Mouse (Mus musculus) heart, embryonic 13.5 days (tissue): ENCODE data around the gene A930004D18Rik. TPM values are rescaled to one million over a fixed set of nuclear protein-coding genes. Genes with fewer than 3 reads are reported as not detected.

Experiments used
- ATAC-seq: fragments of 200-750 bp; cut with Nextera tagmentation; 2 replicates; pipeline ENCODE4 v1.8.0; 2017; ENCODE audit warnings: moderate TSS enrichment; ENCODE audit not compliant: insufficient number of reproducible peaks, low FRiP score, low TSS enrichment; ENCODE audit errors: extremely low read depth
- H3K27ac ChIP-seq: fragments of 300-500 bp; sonication (generic); replicated peaks from 2 replicates; pipeline ENCODE4 v1.5.1; 2015; ENCODE audit warnings: moderate library complexity, mild to moderate bottlenecking, inconsistent platforms
- H3K27me3 ChIP-seq: fragments of 300-500 bp; sonication (generic); replicated peaks from 2 replicates; pipeline ENCODE4 v1.6.1; 2015; ENCODE audit warnings: mild to moderate bottlenecking, inconsistent platforms
- H3K36me3 ChIP-seq: fragments of 300-500 bp; sonication (generic); 2 replicates; pipeline ENCODE4 v1.6.1; 2015; ENCODE audit warnings: mild to moderate bottlenecking, inconsistent platforms
- H3K4me1 ChIP-seq: fragments of 300-500 bp; sonication (generic); 2 replicates; pipeline ENCODE4 v1.6.1; 2015; ENCODE audit warnings: inconsistent platforms
- H3K4me2 ChIP-seq: fragments of 300-500 bp; sonication (generic); 2 replicates; pipeline ENCODE4 v1.6.1; 2015; ENCODE audit warnings: inconsistent platforms, mild to moderate bottlenecking, moderate library complexity
- H3K4me3 ChIP-seq: fragments of 300-500 bp; sonication (generic); 2 replicates; pipeline ENCODE4 v1.5.1; 2015; ENCODE audit warnings: moderate library complexity, mild to moderate bottlenecking, inconsistent platforms
- H3K9ac ChIP-seq: fragments of 300-500 bp; sonication (generic); 2 replicates; pipeline ENCODE4 v1.6.1; 2015; ENCODE audit warnings: inconsistent platforms, mild to moderate bottlenecking, moderate library complexity
- H3K9me3 ChIP-seq: fragments of 300-500 bp; sonication (generic); 2 replicates; pipeline ENCODE4 v1.6.1; 2016; ENCODE audit warnings: inconsistent platforms
- WGBS: fragments of 180-500 bp; shearing (Covaris S2); methylation state at CpG from one replicate; pipeline ENCODE4 v1.1.7; 2015; ENCODE audit warnings: mixed read lengths; 5-methylcytosine and 5-hydroxymethylcytosine counted together
- polyA plus RNA-seq: library from polyadenylated mRNA; unstranded; fragments of >200 nt; fragmentation: Nextera tagmentation; extraction: Ambion mirVana; gene quantifications from 2 replicates; pipeline ENCODE4 v1.2.1, GENCODE M21; 2015

A930004D18Rik gene
- polyA plus RNA-seq, 1 experiment from 2014 or later, result 12.0 TPM

DNA sequence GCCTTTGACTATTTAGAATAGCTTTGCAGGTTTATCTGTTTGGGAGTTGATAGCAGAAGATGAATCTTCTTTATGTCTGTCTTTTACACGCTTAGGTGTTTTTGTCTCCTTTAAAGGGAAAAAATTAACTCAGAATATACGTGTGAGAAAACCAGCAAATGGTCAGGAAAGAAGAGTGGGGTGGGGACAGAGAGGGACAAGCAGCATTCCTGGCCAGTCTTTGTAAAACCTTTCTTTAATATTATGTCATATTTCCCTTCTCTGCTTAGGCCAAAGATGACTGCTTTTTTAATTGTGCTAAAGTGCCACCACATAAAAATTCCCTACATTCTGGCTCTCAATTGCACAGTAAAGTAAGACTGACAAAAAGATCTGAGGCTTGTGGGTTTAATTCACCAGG, 21.5 kb upstream of the A930004D18Rik start:
- Histone ChIP-seq H3K27me3 (no peaks in the 10 kb centered on the region), H3K4me2 (peak overlapping the region; percentile 82), H3K4me1 (peaks cover 25% of the 10 kb centered on the region), H3K27ac (peak overlapping the region; percentile 100), H3K36me3 (no peaks in the 10 kb centered on the region), H3K9me3 (no peaks in the 10 kb centered on the region), H3K4me3 (peak overlapping the region; percentile 71; the same call in 1 of the 2 replicates), H3K9ac (peak overlapping the region; percentile 93)
- ATAC-seq, result no peak
- 16% methylated on average over 2 of the region's 2 CpGs for WGBS

DNA sequence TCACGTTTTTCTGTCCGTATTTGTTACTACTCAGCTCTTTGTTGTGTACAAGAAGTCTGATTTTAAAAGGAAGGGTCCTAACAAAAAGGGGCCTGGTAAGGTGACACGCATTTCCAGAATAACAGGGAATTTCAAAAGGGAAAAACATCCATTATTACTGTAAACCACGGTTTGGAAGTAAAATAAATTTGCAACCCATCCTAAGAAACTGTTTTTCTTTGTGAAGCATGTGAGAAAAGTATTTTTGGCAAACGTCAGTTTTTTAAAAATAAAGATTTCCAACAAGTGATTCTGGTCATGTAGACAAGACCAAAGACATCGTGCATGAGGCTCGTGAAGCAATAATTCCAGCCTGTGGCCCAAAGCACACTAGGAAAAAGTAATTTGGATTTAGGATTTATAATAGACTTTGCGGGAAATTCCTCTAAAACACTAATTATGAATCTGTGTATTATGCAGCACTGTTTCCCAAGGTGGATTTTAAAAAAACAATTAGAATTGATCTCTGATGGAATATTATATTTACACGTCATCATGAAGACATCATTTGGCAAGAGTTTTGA, 20.7 kb upstream of the A930004D18Rik start:
- no peaks in the 10 kb centered on the region for H3K36me3 ChIP-seq
- H3K9me3 ChIP-seq, result no peaks in the 10 kb centered on the region
- peaks cover 33% of the 10 kb centered on the region for H3K4me1 ChIP-seq
- H3K27me3 ChIP-seq, result no peaks in the 10 kb centered on the region
- WGBS, result 20% methylated on average over 9 of the region's 9 CpGs
- H3K27ac ChIP-seq, result peak overlapping the region; percentile 100
- ATAC-seq, result no peak
- peak overlapping the region; percentile 82 for H3K4me2 ChIP-seq
- H3K9ac ChIP-seq, result peak overlapping the region; percentile 93
- peak overlapping the region; percentile 71 for H3K4me3 ChIP-seq

DNA sequence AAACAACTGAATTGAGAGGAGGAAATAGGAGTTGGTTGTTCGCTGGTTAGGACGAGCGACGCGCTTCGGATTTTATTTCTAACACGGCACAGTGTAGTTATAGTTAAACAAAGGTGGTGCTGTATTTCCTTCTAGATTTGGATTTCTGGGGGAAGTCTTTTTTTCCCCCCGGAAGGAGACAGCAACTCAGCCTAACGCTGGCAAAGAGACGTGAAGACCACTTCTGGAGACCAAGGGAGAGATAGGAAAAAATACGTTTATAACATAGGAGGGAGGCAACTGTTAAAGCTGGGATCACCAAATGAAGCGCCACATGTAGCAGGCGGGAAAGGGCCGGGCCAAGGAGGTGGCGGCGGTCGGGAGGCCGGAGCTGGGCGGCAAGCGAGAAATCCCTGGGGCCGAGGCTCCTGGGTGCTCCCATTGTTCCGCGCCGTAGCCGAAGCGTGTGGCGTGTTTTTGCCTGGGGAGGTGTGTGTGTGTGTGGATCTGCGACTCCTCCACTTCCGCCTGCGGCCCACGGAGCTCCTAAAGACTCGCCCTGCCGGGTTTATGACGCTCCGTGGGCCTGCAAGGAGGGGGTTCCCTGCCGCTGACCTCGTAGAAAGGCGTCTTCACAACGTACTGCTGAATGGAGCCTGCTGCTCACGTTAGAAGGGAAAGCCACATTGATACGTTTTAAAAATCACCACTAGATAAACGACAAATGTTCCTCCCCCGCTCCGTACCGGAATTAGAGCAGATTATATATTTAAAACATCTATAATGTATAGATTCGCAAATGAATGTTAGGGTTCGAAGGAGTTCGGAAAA, 20.0 kb upstream of the A930004D18Rik start:
- peak overlapping the region; percentile 71 for H3K4me3 ChIP-seq
- H3K36me3 ChIP-seq, result no peaks in the 10 kb centered on the region
- H3K9ac ChIP-seq, result peak overlapping the region; percentile 93
- 1% methylated on average over 48 of the region's 48 CpGs for WGBS
- ATAC-seq, result no peak
- no peaks in the 10 kb centered on the region for H3K27me3 ChIP-seq
- H3K27ac ChIP-seq, result peak overlapping the region; percentile 100
- H3K4me1 ChIP-seq, result peaks cover 32% of the 10 kb centered on the region
- H3K9me3 ChIP-seq, result no peaks in the 10 kb centered on the region
- H3K4me2 ChIP-seq, result peak overlapping the region; percentile 82

DNA sequence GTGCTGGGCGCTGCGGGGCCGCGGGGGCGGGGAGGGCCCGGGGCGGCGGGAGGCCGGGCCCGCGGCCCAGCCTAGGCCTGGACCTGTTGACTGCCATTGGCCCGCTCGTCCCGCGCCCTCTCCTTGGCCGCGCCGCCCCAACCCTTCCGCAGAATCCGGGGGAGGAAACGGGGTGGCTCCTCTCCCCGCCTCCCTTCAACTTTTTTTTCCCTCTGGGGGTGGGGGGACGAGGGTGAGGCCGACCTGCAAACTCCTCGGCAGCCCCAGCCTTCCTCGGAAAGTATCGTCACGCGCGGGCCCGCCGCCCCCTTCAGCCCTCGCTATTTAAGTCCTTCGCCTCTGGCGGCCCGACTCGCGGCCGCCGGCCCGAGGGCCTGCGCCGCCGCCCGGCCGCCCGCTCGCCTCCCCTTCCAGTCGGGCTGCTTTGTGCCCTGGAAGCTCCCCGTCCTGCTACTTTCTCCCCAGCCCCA, 19.3 kb upstream of the A930004D18Rik start:
- Histone ChIP-seq H3K27me3 (no peaks in the 10 kb centered on the region), H3K4me2 (peak overlapping the region; percentile 82), H3K27ac (peak overlapping the region; percentile 100), H3K9ac (peak overlapping the region; percentile 93), H3K4me1 (peaks cover 32% of the 10 kb centered on the region), H3K4me3 (peak overlapping the region; percentile 71), H3K9me3 (no peaks in the 10 kb centered on the region), H3K36me3 (no peaks in the 10 kb centered on the region)
- under 1% methylated on average over 43 of the region's 50 CpGs for WGBS
- ATAC-seq, result peak; percentile 95

DNA sequence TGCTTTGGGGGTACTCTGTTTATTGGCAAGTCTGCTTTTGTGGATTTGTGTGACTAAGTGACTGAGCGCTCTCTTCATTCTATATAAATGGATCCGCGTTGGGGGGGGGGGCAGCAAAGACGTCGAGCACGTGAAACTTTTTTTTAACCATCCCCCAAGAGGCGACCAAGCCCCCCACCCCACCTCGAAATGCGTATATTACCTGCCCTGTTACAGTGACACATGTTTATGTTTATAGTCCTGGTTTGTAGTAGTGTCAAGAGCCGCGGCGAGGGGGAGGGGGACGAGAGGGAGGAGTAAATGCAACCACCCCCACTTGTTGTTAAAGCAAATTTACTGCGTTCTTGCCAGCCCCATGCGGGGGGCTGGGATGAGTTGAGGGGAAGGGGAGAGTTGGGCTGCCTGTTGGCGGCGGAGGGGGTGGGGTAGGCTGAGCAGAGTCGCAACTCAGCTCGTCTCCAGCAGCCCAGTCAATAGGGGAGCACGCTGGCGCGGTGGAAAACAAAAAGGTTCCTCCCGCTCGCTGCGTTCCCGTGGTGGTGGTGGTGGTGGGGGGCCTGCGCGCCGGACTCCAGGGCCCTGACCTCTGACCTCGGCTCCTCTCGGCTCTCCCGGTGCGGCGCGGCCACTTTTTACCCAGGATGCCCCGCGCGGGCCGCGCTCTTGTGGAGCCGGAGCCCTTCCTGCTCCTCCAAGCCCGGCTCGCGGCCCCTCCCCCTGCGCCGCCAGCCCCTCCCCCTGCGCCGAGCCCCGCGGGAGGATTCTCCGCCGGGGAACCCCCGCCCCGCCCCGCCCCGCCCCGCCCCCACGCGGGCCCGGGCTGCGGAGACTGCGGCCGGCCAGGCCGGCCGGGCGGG, 18.6 kb upstream of the A930004D18Rik start:
- ATAC-seq, result peak; percentile 90
- WGBS, result under 1% methylated on average over 39 of the region's 66 CpGs
- Histone ChIP-seq H3K36me3 (no peaks in the 10 kb centered on the region), H3K4me2 (peak overlapping the region; percentile 82), H3K4me1 (peaks cover 37% of the 10 kb centered on the region), H3K9ac (peak overlapping the region; percentile 93), H3K9me3 (no peaks in the 10 kb centered on the region), H3K27me3 (no peaks in the 10 kb centered on the region), H3K27ac (peak overlapping the region; percentile 100), H3K4me3 (peak overlapping the region; percentile 71)

DNA sequence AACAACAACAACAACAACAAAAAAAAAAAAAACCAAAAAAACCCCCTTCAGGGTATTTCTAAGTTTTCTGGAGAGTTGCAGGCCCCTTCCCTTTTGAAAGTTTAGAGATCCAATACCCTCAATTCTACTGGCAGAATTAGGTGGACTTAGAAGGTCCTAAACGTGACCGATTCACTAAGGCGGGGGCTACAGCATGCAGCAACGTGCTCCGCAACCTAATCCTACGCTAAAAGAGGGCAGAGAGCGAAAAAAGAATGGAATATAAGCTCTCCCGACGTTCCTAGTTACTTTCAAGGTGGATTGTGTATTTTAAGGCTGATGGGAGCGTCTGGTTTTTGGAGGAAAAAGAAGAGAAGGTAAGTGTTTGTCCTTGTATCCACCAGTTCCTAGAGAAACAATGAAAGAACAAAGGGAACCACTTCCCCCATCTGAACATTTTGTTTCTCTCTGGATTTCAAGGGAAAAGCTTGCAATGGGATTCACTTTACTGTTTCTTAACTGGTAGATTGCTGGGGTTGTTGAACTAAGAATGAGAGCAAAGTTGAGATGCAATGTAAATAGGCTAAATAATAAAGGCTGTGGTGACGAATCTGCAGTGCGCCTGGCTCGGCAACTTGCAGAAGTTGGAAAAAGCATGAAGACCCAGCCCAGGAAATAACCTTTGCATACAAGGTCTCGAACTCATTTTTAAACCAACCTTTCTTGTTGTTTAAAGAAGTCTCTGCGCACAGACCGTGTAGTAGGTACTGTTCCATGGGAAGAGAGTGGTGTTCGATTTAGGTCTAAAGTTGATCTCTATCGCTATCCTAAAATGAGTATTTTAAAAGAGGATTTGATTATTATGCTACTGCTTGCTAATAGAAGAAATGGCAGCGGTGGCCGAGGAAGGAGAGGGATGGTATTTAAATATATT, 17.7 kb upstream of the A930004D18Rik start, which contains the start of gene Mllt10:
Gene Mllt10, plus strand, starts transcription at position 222 of the 913 bp plus-strand sequence.
- Histone ChIP-seq H3K4me1 (peaks cover 46% of the 10 kb centered on the region), H3K4me2 (peak within 1 kb of the TSS; percentile 82), H3K36me3 (no peaks in the 10 kb centered on the region), H3K27me3 (no peaks in the 10 kb centered on the region), H3K9me3 (no peaks in the 10 kb centered on the region), H3K9ac (peak within 1 kb of the TSS; percentile 93), H3K27ac (peak within 1 kb of the TSS; percentile 100), H3K4me3 (peak within 1 kb of the TSS; percentile 71)
- no peak for ATAC-seq
- WGBS, result 2% methylated on average over 20 of the region's 20 CpGs

DNA sequence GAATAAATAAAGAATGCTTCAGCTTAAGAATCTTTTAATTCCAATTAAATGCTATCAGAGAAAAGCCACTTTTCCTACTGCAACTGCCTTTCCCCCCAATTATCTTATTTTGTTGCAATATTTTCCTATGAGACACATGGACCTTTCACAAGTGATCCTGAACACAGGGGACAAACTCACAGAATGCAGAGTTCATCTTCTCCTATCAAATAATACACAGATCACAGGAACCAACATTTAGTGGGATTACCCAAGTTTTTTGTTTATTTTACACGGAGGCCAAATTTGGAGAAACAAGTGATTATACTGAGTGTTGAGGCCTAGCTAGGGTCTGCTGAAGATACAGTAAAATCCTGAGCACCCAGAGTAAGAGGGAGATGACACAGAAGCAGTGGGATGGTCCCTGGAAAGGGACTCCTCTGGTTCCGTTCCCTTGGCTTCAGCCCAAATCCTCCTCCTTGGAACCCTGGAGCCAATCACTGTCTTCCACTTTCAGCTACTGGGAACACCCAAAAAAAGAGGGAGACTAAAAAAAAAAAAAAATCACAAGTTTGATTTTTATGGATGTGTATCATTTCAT, 16.5 kb upstream of the A930004D18Rik start:
- no peaks in the 10 kb centered on the region for H3K9me3 ChIP-seq
- H3K4me1 ChIP-seq, result peaks cover 54% of the 10 kb centered on the region
- no peaks in the 10 kb centered on the region for H3K36me3 ChIP-seq
- peak overlapping the region; percentile 93 for H3K9ac ChIP-seq
- peak overlapping the region; percentile 82 for H3K4me2 ChIP-seq
- 0 out of 2 replicates have a peak overlapping the region, but pooled peaks have one; percentile 71 for H3K4me3 ChIP-seq
- ATAC-seq, result no peak
- peak overlapping the region; percentile 100 for H3K27ac ChIP-seq
- 15% methylated on average over 2 of the region's 2 CpGs for WGBS
- no peaks in the 10 kb centered on the region for H3K27me3 ChIP-seq

DNA sequence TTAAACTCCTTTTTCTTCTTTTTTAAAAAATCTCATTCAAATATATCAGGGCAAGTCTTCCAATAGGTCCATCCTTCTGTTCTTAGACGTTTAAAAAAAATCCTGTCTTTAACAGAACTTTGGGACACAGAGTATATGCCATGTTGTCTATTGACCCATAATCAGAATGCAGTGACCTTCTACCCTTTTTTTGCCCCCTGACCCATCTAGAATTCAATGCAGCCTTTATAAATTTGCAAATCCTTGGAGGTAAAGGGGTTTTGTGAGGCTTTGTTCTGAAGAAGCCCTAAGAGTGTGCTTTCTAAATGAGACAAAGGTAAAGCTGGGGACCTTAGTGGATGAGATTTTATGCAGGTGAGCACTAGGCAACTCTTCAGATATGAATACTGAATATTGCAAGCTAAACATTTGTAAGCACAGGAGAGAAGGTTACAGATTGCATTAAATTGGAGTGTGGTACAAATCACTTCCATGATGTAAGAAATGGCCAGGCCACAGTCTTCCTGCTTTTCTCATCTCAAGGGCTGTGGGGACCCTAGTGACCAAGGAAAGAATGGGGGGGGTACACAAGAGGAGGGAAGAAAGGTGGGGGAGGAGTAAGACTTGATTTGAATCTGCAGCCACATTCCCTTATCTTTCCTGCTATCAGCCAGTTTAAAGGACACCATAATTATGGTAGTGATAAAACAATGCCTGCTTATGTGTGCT, 15.9 kb upstream of the A930004D18Rik start:
- Histone ChIP-seq H3K36me3 (no peaks in the 10 kb centered on the region), H3K9me3 (no peaks in the 10 kb centered on the region), H3K4me2 (no peak overlapping the region; the same call in 1 of the 2 replicates), H3K27me3 (no peaks in the 10 kb centered on the region), H3K4me1 (peaks cover 48% of the 10 kb centered on the region), H3K4me3 (no peak overlapping the region), H3K27ac (0 out of 2 replicates have a peak overlapping the region, but pooled peaks have one; percentile 100), H3K9ac (no peak overlapping the region)
- 68% methylated on average over 1 of the region's 1 CpGs for WGBS
- no peak for ATAC-seq

DNA sequence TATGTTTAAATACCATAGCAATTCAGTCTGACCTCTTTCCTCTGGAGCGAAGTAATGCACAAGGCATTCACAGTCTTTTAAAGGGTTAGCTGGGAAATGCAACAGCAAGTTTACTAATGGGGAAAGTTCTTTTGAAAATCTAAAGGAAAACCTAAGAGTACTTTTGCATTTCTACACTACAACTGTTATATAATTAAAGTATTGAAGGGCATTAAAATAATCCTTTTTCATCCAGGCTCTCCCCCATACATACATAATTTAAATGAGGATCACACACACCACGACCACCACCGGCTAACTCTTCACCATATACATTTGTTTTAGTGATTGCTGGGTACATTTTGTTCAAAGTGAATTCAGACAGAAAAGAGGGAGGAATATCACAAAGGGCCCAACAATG, 15.0 kb upstream of the A930004D18Rik start:
- ATAC-seq, result no peak
- H3K36me3 ChIP-seq, result no peaks in the 10 kb centered on the region
- no peak overlapping the region for H3K9ac ChIP-seq
- H3K27me3 ChIP-seq, result no peaks in the 10 kb centered on the region
- H3K4me1 ChIP-seq, result peaks cover 46% of the 10 kb centered on the region
- no peak overlapping the region for H3K27ac ChIP-seq
- no peak overlapping the region for H3K4me2 ChIP-seq
- no peaks in the 10 kb centered on the region for H3K9me3 ChIP-seq
- no peak overlapping the region for H3K4me3 ChIP-seq
- WGBS, result 79% methylated on average over 3 of the region's 3 CpGs

DNA sequence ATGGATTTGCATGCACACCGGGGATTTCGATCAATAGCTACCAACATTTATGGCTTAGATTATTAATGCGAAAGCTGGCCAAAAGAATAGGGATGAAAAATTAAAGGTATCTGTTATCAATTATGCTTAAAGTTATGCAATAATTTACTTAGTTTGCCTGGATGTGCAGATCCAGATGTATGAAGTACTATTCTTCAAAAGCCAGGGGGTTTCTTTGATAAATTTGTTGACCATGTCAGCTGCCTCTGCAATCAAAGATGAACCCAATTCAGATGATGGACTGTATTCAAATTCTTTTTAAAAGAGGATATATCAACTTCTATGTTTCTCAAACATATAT, 14.3 kb upstream of the A930004D18Rik start:
- H3K9me3 ChIP-seq, result no peaks in the 10 kb centered on the region
- H3K9ac ChIP-seq, result 0 out of 2 replicates have a peak overlapping the region, but pooled peaks have one; percentile 100
- no peaks in the 10 kb centered on the region for H3K36me3 ChIP-seq
- peaks cover 46% of the 10 kb centered on the region for H3K4me1 ChIP-seq
- no peak for ATAC-seq
- 71% methylated on average over 3 of the region's 3 CpGs for WGBS
- no peak overlapping the region for H3K4me3 ChIP-seq
- peak overlapping the region; percentile 93 for H3K4me2 ChIP-seq
- no peaks in the 10 kb centered on the region for H3K27me3 ChIP-seq
- no peak overlapping the region for H3K27ac ChIP-seq
